Mouse (Mus musculus) A20 (cell line): ENCODE results near the gene Dpysl4.

Experiments used
- DNase-seq: peaks from one replicate; pipeline ENCODE4 v3.0.0-alpha.2; 2011; ENCODE audit warnings: low read depth, low spot score

Dpysl4 gene

DNA sequence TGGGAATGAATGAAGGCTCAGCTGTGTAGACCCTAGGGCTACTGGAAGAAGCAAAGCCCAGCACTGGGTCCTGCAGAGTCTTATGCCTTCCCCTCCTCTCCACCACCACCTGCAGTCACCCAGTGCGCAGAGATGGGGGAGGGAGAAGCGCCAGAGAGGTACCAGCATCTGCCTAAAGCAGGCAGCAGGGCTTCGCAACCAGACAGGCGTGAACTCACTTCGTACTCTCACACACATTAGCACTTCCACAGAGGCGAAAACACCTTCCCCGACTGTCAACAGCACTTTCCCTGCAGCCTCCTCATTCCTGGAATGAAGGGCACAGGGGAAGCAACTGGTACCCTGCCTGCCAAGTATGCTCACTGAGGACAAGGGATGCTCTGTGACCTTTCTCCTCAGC lies 63.6 kb downstream of the Dpysl4 start:
- DNase-seq = no peak

DNA sequence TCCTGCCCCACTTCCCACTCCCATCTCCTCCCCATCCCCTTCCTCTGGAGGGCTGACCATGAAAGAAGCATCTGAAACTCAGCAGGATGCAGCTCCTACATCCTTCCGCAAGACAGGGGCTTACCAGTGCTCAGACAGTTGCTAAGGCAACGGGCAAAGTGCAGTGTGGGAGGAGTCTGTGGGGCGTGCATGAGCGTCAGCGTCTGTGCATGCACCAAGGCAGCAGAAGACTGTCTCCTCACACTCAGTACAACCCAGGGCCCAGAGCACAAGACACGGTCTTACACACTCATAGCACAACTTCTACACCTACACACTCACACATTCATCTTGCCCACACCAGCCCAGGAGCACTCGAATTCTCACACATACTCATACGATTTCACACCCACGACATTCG lies 65.3 kb downstream of the Dpysl4 start:
- DNase-seq = no peak
